ENCODE assay signal across 8 mouse cellular contexts in genomic region chr1:186183204-186183651, GRCm38 (mm10).
DNase-seq lines count a peak whose midpoint lies in the region; ATAC-seq and TF ChIP-seq lines count a peak whose summit lies in the region.

No protein-coding gene starts in this region.

- no peak for ATAC-seq in heart, postnatal 0 days (ENCODE audit: insufficient read depth, low read depth)
- no peak for ATAC-seq in heart, embryonic 11.5 days (replicated peaks; ENCODE audit: insufficient number of reproducible peaks, low FRiP score, low TSS enrichment)
- ATAC-seq in embryonic facial prominence, embryonic 14.5 days (ENCODE audit: low read depth): 0 out of 2 replicates have a peak, but pooled peaks have one; percentile 13
- no peak; the same call in 1 of the 2 replicates for ATAC-seq in intestine, embryonic 15.5 days
- no peak for ATAC-seq in midbrain, embryonic 11.5 days (ENCODE audit: low FRiP score)

- H3K27me3 ChIP-seq in heart, postnatal 0 days (ENCODE audit: control insufficient read depth, insufficient read depth, low read length): no peaks in the 10 kb centered on the region
- H3K27me3 ChIP-seq in heart, embryonic 11.5 days (ENCODE audit: control insufficient read depth, insufficient read depth, low read length): no peaks in the 10 kb centered on the region
- H3K27me3 ChIP-seq in embryonic facial prominence, embryonic 14.5 days (replicated peaks; ENCODE audit: control insufficient read depth, insufficient read depth, low read length): no peaks in the 10 kb centered on the region
- no peaks in the 10 kb centered on the region for H3K27me3 ChIP-seq in intestine, embryonic 15.5 days (replicated peaks)
- no peaks in the 10 kb centered on the region for H3K27me3 ChIP-seq in midbrain, embryonic 11.5 days (ENCODE audit: control insufficient read depth, insufficient read depth, low read length)

- H3K9me3 ChIP-seq in heart, postnatal 0 days (replicated peaks; ENCODE audit: control insufficient read depth, low read length): no peaks in the 10 kb centered on the region
- no peaks in the 10 kb centered on the region for H3K9me3 ChIP-seq in heart, embryonic 11.5 days (replicated peaks; ENCODE audit: control insufficient read depth, low read length)
- no peaks in the 10 kb centered on the region for H3K9me3 ChIP-seq in embryonic facial prominence, embryonic 14.5 days (ENCODE audit: control insufficient read depth, low read length)
- no peaks in the 10 kb centered on the region for H3K9me3 ChIP-seq in intestine, embryonic 15.5 days
- no peaks in the 10 kb centered on the region for H3K9me3 ChIP-seq in midbrain, embryonic 11.5 days (ENCODE audit: control insufficient read depth, low read length)

- WGBS in heart, postnatal 0 days: 80% methylated on average over 8 of the region's 8 CpGs
- WGBS in heart, embryonic 11.5 days (ENCODE audit: insufficient replicate concordance): 76% methylated on average over 8 of the region's 8 CpGs
- WGBS in embryonic facial prominence, embryonic 14.5 days: 67% methylated on average over 8 of the region's 8 CpGs
- 60% methylated on average over 8 of the region's 8 CpGs for WGBS in intestine, embryonic 15.5 days
- 83% methylated on average over 8 of the region's 8 CpGs for WGBS in midbrain, embryonic 11.5 days

- H3K9ac ChIP-seq in heart, postnatal 0 days (replicated peaks; ENCODE audit: low read depth, low read length): no peak overlapping the region
- no peak overlapping the region for H3K9ac ChIP-seq in heart, embryonic 11.5 days (ENCODE audit: low read depth, low read length)
- H3K9ac ChIP-seq in embryonic facial prominence, embryonic 14.5 days (ENCODE audit: low read depth, low read length): no peak overlapping the region
- H3K9ac ChIP-seq in intestine, embryonic 15.5 days: no peak overlapping the region
- H3K9ac ChIP-seq in midbrain, embryonic 11.5 days (ENCODE audit: low read length): no peak overlapping the region

- peak overlapping the region; percentile 42; the same call in 1 of the 2 replicates for H3K4me2 ChIP-seq in heart, postnatal 0 days (ENCODE audit: low read depth, low read length)
- H3K4me2 ChIP-seq in heart, embryonic 11.5 days: no peak overlapping the region
- peak overlapping the region; percentile 45 for H3K4me2 ChIP-seq in embryonic facial prominence, embryonic 14.5 days (ENCODE audit: low read depth, low read length)
- H3K4me2 ChIP-seq in intestine, embryonic 15.5 days (replicated peaks): peak overlapping the region; percentile 56
- H3K4me2 ChIP-seq in midbrain, embryonic 11.5 days: no peak overlapping the region

- H3K4me3 ChIP-seq in heart, postnatal 0 days (ENCODE audit: low read depth, low read length): no peak overlapping the region
- no peak overlapping the region for H3K4me3 ChIP-seq in heart, embryonic 11.5 days (ENCODE audit: low read depth, low read length)
- H3K4me3 ChIP-seq in embryonic facial prominence, embryonic 14.5 days (ENCODE audit: low read depth, low read length): no peak overlapping the region
- H3K4me3 ChIP-seq in intestine, embryonic 15.5 days (replicated peaks): 0 out of 2 replicates have a peak overlapping the region, but pooled peaks have one; percentile 17
- H3K4me3 ChIP-seq in midbrain, embryonic 11.5 days (ENCODE audit: low read depth, low read length): no peak overlapping the region

- TF ChIP-seq CTCF in heart, postnatal 0 days (IDR thresholded peaks at IDR 0.05; ENCODE audit: low read depth): no peak

- no peak overlapping the region for H3K27ac ChIP-seq in heart, postnatal 0 days (ENCODE audit: low read depth)
- H3K27ac ChIP-seq in heart, embryonic 11.5 days (ENCODE audit: low read depth, low read length): no peak overlapping the region
- H3K27ac ChIP-seq in embryonic facial prominence, embryonic 14.5 days (replicated peaks; ENCODE audit: low read depth, low read length): no peak overlapping the region
- no peak overlapping the region for H3K27ac ChIP-seq in intestine, embryonic 15.5 days
- no peak overlapping the region for H3K27ac ChIP-seq in midbrain, embryonic 11.5 days (ENCODE audit: low read depth, low read length)

- no peaks in the 10 kb centered on the region for H3K36me3 ChIP-seq in heart, postnatal 0 days (replicated peaks; ENCODE audit: control insufficient read depth, insufficient read depth, low read length)
- no peaks in the 10 kb centered on the region for H3K36me3 ChIP-seq in heart, embryonic 11.5 days (ENCODE audit: control insufficient read depth, insufficient read depth, low read length)
- H3K36me3 ChIP-seq in embryonic facial prominence, embryonic 14.5 days (ENCODE audit: control insufficient read depth, insufficient read depth, low read length): no peaks in the 10 kb centered on the region
- H3K36me3 ChIP-seq in intestine, embryonic 15.5 days: no peaks in the 10 kb centered on the region
- no peaks in the 10 kb centered on the region for H3K36me3 ChIP-seq in midbrain, embryonic 11.5 days (ENCODE audit: control insufficient read depth, insufficient read depth, low read length)

- no peak for TF ChIP-seq EP300 in heart, postnatal 0 days (IDR thresholded peaks at IDR 0.05; ENCODE audit: low read depth)

- DNase-seq in heart, postnatal 0 days (ENCODE audit: low spot score): no peak
- DNase-seq in embryonic facial prominence, embryonic 14.5 days (ENCODE audit: low spot score): no peak
- DNase-seq in midbrain, embryonic 11.5 days (ENCODE audit: low spot score, missing footprints): peak; percentile 81
- no peak for DNase-seq in natural killer cell, adult 2 months (ENCODE audit: low spot score in 2 of 2)
- no peak for DNase-seq in c-Kit-positive CD71-positive TER-119-positive erythroid progenitor cells, embryonic 14.5 days (ENCODE audit: low spot score)
- DNase-seq in urinary bladder, postnatal 25 days (ENCODE audit: low spot score): no peak

- H3K4me1 ChIP-seq in heart, postnatal 0 days (ENCODE audit: control insufficient read depth, insufficient read depth): 0 out of 2 replicates have a peak, but pooled peaks cover 2% of the 10 kb centered on the region
- H3K4me1 ChIP-seq in heart, embryonic 11.5 days (ENCODE audit: control insufficient read depth, insufficient read depth, low read length): no peaks in the 10 kb centered on the region
- H3K4me1 ChIP-seq in embryonic facial prominence, embryonic 14.5 days (ENCODE audit: control insufficient read depth, insufficient read depth, low read length): 0 out of 2 replicates have a peak, but pooled peaks cover 8% of the 10 kb centered on the region
- peaks cover 7% of the 10 kb centered on the region; the same call in 1 of the 2 replicates for H3K4me1 ChIP-seq in intestine, embryonic 15.5 days (replicated peaks)
- no peaks in the 10 kb centered on the region for H3K4me1 ChIP-seq in midbrain, embryonic 11.5 days (ENCODE audit: control insufficient read depth, insufficient read depth, low read length)

Comparison
In these comparisons a context has a peak if more than half of its experiments do, and no peak if none do; other contexts are left out.
1. H3K4me2 ChIP-seq: peak in heart, postnatal 0 days (single experiment), embryonic facial prominence, embryonic 14.5 days (single experiment) and intestine, embryonic 15.5 days (single experiment); none in heart, embryonic 11.5 days (single experiment) and midbrain, embryonic 11.5 days (single experiment).